Mouse (Mus musculus) kidney, adult 2 months (tissue): ENCODE data around the gene Tomm7. TPM values are rescaled to one million over a fixed set of nuclear protein-coding genes. Genes with fewer than 3 reads are reported as not detected.
A peak's percentile ranks its signal among the peaks of the same experiment; 100 is the strongest.
"Not testable (repeated sequence)": the region's sequence is repeated elsewhere in the genome, so short reads cannot be mapped to it uniquely, and the experiment has no call there.

ENCODE experiments used
- DNase-seq: peaks from one replicate; pipeline ENCODE4 v3.0.0; 2021
- H3K27ac ChIP-seq: fragments of 200-500 bp; 2 replicates; pipeline ENCODE4 v1.5.1; 2012; ENCODE audit warnings: low read depth, low read length, control low read depth, inconsistent platforms; ENCODE audit not compliant: insufficient read depth
- H3K27me3 ChIP-seq: fragments of 200-500 bp; replicated peaks from 2 replicates; pipeline ENCODE4 v1.6.1; 2012; ENCODE audit warnings: mild to moderate bottlenecking, moderate library complexity, low read length, inconsistent platforms; ENCODE audit not compliant: control insufficient read depth, insufficient read depth
- H3K36me3 ChIP-seq: fragments of 200-500 bp; 2 replicates; pipeline ENCODE4 v1.6.1; 2012; ENCODE audit warnings: mild to moderate bottlenecking, moderate library complexity, low read length, inconsistent platforms; ENCODE audit not compliant: control insufficient read depth, insufficient read depth
- H3K4me1 ChIP-seq: fragments of 200-500 bp; 2 replicates; pipeline ENCODE4 v1.6.1; 2011; ENCODE audit warnings: low read length; ENCODE audit not compliant: control insufficient read depth, insufficient read depth
- H3K4me3 ChIP-seq: fragments of 200-500 bp; 2 replicates; pipeline ENCODE4 v1.5.1; 2011; ENCODE audit warnings: mild to moderate bottlenecking, low read depth, low read length, control low read depth; ENCODE audit not compliant: insufficient read depth
- CTCF ChIP-seq: fragments of 200-500 bp; conservative IDR thresholded peaks from 2 replicates; pipeline ENCODE4 v1.5.1; 2011; ENCODE audit warnings: low read depth, mild to moderate bottlenecking, control low read depth, low read length, moderate library complexity, mixed read lengths; ENCODE audit not compliant: insufficient read depth, insufficient read length
- POLR2A ChIP-seq: fragments of 200-500 bp; IDR thresholded peaks from one replicate; pipeline ENCODE4 v1.6.1; 2011; ENCODE audit warnings: low read depth, low read length, control low read depth
- WGBS: fragments of 180-500 bp; shearing (Covaris S2); methylation state at CpG from one replicate; pipeline ENCODE4 v1.1.7; 2018; 5-methylcytosine and 5-hydroxymethylcytosine counted together
- polyA plus RNA-seq: library from polyadenylated mRNA; depleted of rRNA; stranded (reverse); fragments of >200 nt; gene quantifications from 2 replicates; pipeline ENCODE4 v1.2.3, GENCODE M21; 2012

The Tomm7 gene
- polyA plus RNA-seq, 1 experiment = 80.7 TPM

DNA sequence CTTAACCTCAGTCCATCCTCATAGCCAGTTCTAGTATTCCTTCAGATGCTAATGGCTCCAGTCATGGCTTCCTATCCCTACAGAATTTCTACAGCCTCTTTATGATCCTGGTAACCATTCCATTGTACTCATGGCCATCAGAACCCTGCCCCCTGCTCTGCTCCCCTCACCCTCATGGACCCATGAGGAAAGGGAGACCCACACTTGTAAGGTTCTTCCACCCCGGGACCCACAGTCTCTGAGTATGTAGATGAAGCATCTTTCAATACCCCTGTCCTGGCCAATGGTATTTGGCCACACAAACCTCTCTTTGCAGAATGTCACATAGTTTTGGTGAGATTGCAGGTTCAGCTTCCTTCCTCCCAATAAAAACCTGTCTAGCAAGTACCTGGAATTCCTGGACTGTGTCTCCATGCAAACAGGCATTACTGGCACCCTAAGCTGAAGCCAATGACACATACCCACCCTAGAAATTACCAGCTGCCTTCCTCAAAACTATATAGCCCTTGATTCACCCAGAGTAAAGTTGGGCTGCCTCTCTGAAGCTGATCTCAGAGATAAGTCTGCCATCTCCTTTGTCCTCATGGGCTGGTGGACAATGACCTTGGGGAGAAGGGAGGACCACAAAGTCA is 15.2 kb upstream of the Tomm7 start:
- Histone ChIP-seq H3K4me1 (no peaks in the 10 kb centered on the region), H3K36me3 (no peaks in the 10 kb centered on the region; the same call in 1 of the 2 replicates), H3K27ac (no peak overlapping the region), H3K27me3 (no peaks in the 10 kb centered on the region), H3K4me3 (no peak overlapping the region)
- no peak for DNase-seq
- WGBS = 81% methylated on average over 1 of the region's 1 CpGs
- TF ChIP-seq POLR2A (no peak), CTCF (no peak)

DNA sequence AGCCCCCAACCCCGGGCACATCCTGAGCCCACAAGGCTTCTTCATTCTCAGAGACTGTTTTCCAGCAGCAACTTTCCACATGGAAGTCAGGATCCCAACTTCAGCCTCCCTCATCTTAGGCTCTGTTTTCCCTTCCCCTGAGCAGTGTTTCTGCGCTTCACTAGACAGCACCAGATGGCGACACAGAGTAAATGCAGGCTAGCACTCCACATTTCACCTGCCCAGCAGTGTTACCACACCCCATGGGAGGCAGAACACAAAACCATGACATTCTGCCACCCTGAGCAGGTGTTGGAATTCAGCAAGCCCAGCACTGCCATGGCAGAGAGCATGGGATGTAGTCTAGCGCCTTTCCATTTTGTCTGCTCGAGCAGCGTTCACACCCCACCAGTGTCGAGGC is 14.7 kb upstream of the Tomm7 start:
- Histone ChIP-seq H3K4me1 (no peaks in the 10 kb centered on the region), H3K27ac (no peak overlapping the region), H3K27me3 (no peaks in the 10 kb centered on the region), H3K36me3 (no peaks in the 10 kb centered on the region; the same call in 1 of the 2 replicates), H3K4me3 (no peak overlapping the region)
- 83% methylated on average over 7 of the region's 7 CpGs for WGBS
- TF ChIP-seq POLR2A (no peak), CTCF (peak; percentile 49)
- DNase-seq = no peak

DNA sequence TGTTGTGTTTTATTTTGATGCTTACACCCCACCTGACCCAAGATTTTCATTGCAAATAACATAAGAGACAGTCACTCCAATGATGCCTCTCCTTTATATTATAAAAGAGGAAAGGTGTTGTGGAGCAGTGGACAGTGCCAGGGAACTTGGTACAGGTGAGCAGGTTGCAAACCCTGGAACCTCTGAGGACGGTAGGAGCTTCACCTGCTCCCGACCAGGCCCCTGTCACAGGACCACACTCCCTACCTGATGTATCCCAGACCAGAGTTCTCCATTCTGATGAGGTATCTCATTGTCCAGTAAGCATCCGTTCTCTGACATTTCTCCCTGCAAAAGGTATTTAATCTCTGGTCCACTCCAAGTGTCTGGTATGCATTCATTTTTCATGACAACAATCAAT is 14.0 kb upstream of the Tomm7 start:
- no peaks in the 10 kb centered on the region; the same call in 1 of the 2 replicates for H3K36me3 ChIP-seq
- 92% methylated on average over 3 of the region's 3 CpGs for WGBS
- H3K27me3 ChIP-seq = no peaks in the 10 kb centered on the region
- H3K4me3 ChIP-seq = no peak overlapping the region
- no peak for DNase-seq
- TF ChIP-seq CTCF (no peak), POLR2A (no peak)
- no peaks in the 10 kb centered on the region for H3K4me1 ChIP-seq
- H3K27ac ChIP-seq = no peak overlapping the region

- Histone ChIP-seq H3K4me3 (no peak overlapping the region), H3K27me3 (no peaks in the 10 kb centered on the region), H3K36me3 (no peaks in the 10 kb centered on the region; the same call in 1 of the 2 replicates), H3K27ac (no peak overlapping the region), H3K4me1 (no peaks in the 10 kb centered on the region)
- no peak for TF ChIP-seq CTCF
- no peak for TF ChIP-seq POLR2A
- no peak for DNase-seq
Observed at GRCm38 (mm10) chr5:23857189-23857588, 13.2 kb upstream of the Tomm7 start.

DNA sequence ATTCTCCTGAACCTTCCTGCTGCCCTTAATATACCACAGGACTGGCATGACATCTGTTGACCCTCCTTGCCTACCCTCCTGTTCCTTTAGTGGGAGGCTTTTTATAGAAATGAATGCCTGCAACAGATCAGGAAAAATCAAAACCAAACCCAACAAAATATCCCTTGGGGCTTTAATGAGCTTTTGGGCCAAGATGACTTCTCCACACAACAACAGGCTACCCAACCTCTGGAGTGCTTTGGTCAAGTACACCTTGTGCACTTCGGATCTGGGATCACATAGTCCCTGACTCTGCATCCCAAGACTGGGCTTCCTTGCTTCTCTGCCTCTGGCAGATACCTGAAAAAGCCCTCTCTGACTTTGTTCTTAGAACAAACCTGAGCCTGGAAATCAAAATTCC is 12.2 kb upstream of the Tomm7 start:
- no peak for DNase-seq
- Histone ChIP-seq H3K4me3 (no peak overlapping the region), H3K36me3 (no peaks in the 10 kb centered on the region; the same call in 1 of the 2 replicates), H3K27ac (no peak overlapping the region), H3K4me1 (no peaks in the 10 kb centered on the region), H3K27me3 (no peaks in the 10 kb centered on the region)
- TF ChIP-seq POLR2A = no peak
- no peak for TF ChIP-seq CTCF
- WGBS = 80% methylated on average over 1 of the region's 1 CpGs

GRCm38 (mm10) chr5:23855484-23855883 is 11.5 kb upstream of the Tomm7 start:
- Histone ChIP-seq H3K27ac (no peak overlapping the region), H3K4me1 (no peaks in the 10 kb centered on the region; the same call in 1 of the 2 replicates), H3K27me3 (no peaks in the 10 kb centered on the region), H3K36me3 (no peaks in the 10 kb centered on the region; the same call in 1 of the 2 replicates), H3K4me3 (no peak overlapping the region)
- TF ChIP-seq CTCF (no peak), POLR2A (no peak)
- no peak for DNase-seq
- 93% methylated on average over 6 of the region's 6 CpGs for WGBS

DNA sequence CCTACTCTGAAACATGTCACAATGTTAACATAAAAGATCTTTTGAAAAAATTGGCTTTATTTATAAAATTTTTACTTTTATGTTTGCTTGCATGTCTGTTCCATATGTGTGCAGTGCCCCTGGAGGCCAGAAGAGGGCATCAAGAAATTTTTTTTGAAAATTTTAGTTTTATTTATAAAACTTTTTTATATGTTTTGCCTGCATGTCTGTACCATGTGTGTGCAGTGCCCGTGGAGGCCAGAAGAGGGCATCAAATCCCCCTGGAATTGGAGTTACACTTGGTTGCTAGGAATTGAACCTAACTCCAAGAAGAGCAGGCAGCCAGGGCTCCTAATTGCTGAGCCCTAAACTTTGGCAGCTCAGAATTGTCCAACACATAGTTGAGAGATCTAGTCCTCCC is 9.0 kb upstream of the Tomm7 start:
- not testable (repeated sequence) for H3K27me3 ChIP-seq
- 89% methylated on average over 1 of the region's 1 CpGs for WGBS

DNA sequence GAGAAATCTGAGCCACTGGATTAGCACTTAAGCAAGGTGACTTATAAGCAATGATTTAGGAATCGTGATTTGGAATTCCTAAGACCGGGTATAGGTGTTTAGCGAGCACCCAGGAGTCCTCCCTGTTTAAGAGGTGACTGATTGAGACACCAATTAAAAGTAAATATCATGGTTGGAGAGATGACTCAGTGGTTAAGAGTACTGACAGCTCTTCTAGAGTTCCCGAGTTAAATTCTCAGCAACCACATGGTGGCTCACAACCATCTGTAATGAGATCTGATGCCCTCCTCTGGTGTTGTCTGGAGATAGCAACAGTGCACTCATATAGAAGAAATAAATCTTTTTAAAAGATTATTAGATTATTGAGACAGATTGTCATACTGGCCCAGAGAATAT is 7.2 kb upstream of the Tomm7 start:
- WGBS = 3% methylated on average over 4 of the region's 4 CpGs
- not testable (repeated sequence) for H3K27me3 ChIP-seq, H3K27ac ChIP-seq, H3K36me3 ChIP-seq, DNase-seq, H3K4me1 ChIP-seq
- H3K4me3 ChIP-seq = peak overlapping the region; percentile 74

More for the DNA sequence above, 9.0 kb upstream of the Tomm7 start:
- not testable (repeated sequence) for H3K36me3 ChIP-seq, H3K27ac ChIP-seq, H3K4me3 ChIP-seq, H3K4me1 ChIP-seq, DNase-seq
